Mouse (Mus musculus) ES-E14 (cell line): ENCODE results near the gene Dstn. TPM values are rescaled to one million over a fixed set of nuclear protein-coding genes. Genes with fewer than 3 reads are reported as not detected.

ENCODE experiments used
- DNase-seq: peaks from one replicate; pipeline ENCODE4 v3.0.0-alpha.2; 2013; ENCODE audit warnings: low read depth, low spot score
- H3K27ac ChIP-seq: 2 replicates; pipeline ENCODE4 v1.5.1; 2012; ENCODE audit warnings: low read depth, mild to moderate bottlenecking, low read length, moderate library complexity, mixed read lengths; ENCODE audit not compliant: poor library complexity, insufficient read depth, severe bottlenecking
- H3K36me3 ChIP-seq: 2 replicates; pipeline ENCODE4 v1.6.1; 2012; ENCODE audit warnings: mild to moderate bottlenecking, low read length, moderate library complexity, mixed read lengths; ENCODE audit not compliant: control insufficient read depth, poor library complexity, insufficient read depth, severe bottlenecking
- H3K4me1 ChIP-seq, 2 experiments: fragments of 150-350 bp in 1 of 2; sonication (generic) in 1 of 2; 2 replicates each; pipeline ENCODE4 v1.6.1; 2012; ENCODE audit warnings: low read length in 2 of 2, mild to moderate bottlenecking in 1 of 2, mixed read lengths in 1 of 2; ENCODE audit not compliant: control insufficient read depth in 2 of 2, insufficient read depth in 2 of 2, poor library complexity in 1 of 2
- H3K4me3 ChIP-seq, 2 experiments: fragments of 150-350 bp in 1 of 2; sonication (generic) in 1 of 2; 2 replicates each; pipeline ENCODE4 v1.5.1; 2012; ENCODE audit warnings: low read length in 2 of 2, low read depth in 1 of 2, mild to moderate bottlenecking in 1 of 2, mixed read lengths in 1 of 2; ENCODE audit not compliant: insufficient read depth in 1 of 2, poor library complexity in 1 of 2, severe bottlenecking in 1 of 2
- H3K9ac ChIP-seq: 2 replicates; pipeline ENCODE4 v1.6.1; 2012; ENCODE audit warnings: low read depth, mild to moderate bottlenecking, low read length, mixed read lengths; ENCODE audit not compliant: poor library complexity, insufficient read depth, severe bottlenecking
- H3K9me3 ChIP-seq: fragments of 150-350 bp; sonication (generic); 2 replicates; pipeline ENCODE4 v1.6.1; 2012; ENCODE audit warnings: low read depth, mild to moderate bottlenecking, low read length; ENCODE audit not compliant: control insufficient read depth, insufficient read depth
- CHD2 ChIP-seq: IDR thresholded peaks from 2 replicates; pipeline ENCODE4 v1.6.1; 2014; ENCODE audit warnings: mild to moderate bottlenecking, low read depth, low read length, inconsistent platforms
- HCFC1 ChIP-seq: IDR thresholded peaks from 2 replicates; pipeline ENCODE4 v1.6.1; 2012; ENCODE audit warnings: low read length, inconsistent platforms, borderline replicate concordance; ENCODE audit not compliant: insufficient read depth
- MAFK ChIP-seq: IDR thresholded peaks from 2 replicates; pipeline ENCODE4 v1.6.1; 2014; ENCODE audit warnings: mild to moderate bottlenecking, low read depth, low read length, inconsistent platforms; ENCODE audit not compliant: insufficient read depth
- ZC3H11A ChIP-seq: IDR thresholded peaks from 2 replicates; pipeline ENCODE4 v1.6.1; 2012; ENCODE audit warnings: low read depth, mild to moderate bottlenecking, inconsistent platforms, low read length, borderline replicate concordance
- ZNF384 ChIP-seq: IDR thresholded peaks from 2 replicates; pipeline ENCODE4 v1.6.1; 2012; ENCODE audit warnings: low read depth, low read length, inconsistent platforms
- in situ Hi-C, 2 experiments: fragments of 600-800 bp; cut with MboI; formaldehyde crosslinking; loops; one replicate each; pipeline ENCODE4 v1.15.1; 2025; ENCODE audit warnings: low sequenced_read_pairs in 2 of 2, inconsistent platforms in 1 of 2; ENCODE audit not compliant: unreplicated experiment in 2 of 2
- total RNA-seq: library from RNA; depleted of rRNA; stranded (reverse); fragments of 300-350 nt; gene quantifications from 2 replicates; pipeline ENCODE4 v1.2.3, GENCODE M21; 2012

Gene Dstn
- total RNA-seq, 1 experiment = 391 TPM

DNA sequence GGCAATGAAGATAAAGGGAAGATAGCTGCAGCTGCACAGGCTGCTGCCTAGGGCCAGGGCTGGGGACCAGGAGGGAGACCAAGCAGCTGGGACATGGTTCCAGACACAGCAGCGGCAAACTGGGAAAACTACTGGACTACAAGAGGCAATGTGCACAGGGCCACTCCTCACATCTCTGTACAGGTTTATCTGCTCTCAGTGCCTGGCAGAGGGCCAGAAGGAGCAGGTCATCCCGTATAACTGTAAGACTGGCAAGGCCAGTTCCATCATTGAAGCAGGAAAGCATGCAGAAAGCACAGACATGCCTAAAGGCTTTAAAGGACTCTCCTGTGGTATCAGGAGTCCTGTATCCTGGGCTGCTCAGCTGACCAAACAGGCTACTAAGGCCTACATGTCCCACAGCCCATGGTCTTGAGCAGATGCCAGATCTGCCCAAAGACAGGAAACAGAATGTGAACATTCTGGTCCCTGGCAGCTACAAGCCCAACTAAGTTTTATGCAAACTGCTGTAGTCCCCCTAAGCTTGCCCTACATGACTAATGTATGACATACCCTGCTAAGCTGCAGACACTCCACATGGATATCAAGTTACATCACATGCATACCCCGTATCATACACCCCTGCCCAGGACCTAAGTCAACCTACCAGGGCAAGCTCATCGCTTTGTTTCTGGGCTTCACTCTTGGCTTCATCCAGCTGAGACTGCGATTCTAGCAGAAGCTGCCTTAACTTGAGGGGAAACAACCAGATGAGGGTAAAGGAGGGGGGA lies 36.6 kb downstream of the Dstn start:
- in situ Hi-C loops = no loop called here
- H3K27ac ChIP-seq = no peak overlapping the region
- H3K4me1 ChIP-seq = peaks cover 0 to 6% of the 10 kb centered on the region in 2 experiments; a peak in 2 of 4 replicates
- TF ChIP-seq ZNF384 (no peak), HCFC1 (no peak), MAFK (no peak), CHD2 (no peak), ZC3H11A (no peak)
- no peak for DNase-seq
- H3K36me3 ChIP-seq = peaks cover 79% of the 10 kb centered on the region
- H3K9ac ChIP-seq = no peak overlapping the region
- H3K4me3 ChIP-seq = no peak overlapping the region
- no peaks in the 10 kb centered on the region for H3K9me3 ChIP-seq

DNA sequence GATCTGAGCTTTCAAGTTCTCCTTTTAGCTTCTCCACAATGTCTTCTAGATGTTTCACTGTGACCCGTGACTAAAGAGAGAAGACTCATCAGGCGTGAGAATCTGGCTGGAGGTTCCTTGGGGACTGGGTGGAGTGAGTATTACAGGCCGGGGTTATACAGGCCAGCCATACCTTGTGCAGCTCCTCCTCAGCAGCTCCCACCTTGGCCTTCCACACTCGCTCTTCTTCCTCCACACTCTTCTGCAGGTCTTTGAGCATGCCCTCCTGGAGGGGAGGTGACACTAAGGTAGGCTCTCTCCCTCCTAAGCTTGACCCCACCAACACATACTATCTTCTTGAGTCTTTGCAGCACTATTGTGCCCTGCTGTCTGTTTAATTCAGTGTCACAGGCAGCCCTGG lies 38.8 kb downstream of the Dstn start:
- Histone ChIP-seq H3K4me1 (no peaks in the 10 kb centered on the region), H3K27ac (no peak overlapping the region), H3K9me3 (no peaks in the 10 kb centered on the region), H3K36me3 (peaks cover 70% of the 10 kb centered on the region), H3K9ac (no peak overlapping the region), H3K4me3 (no peak overlapping the region)
- no peak for DNase-seq
- no peak for TF ChIP-seq ZC3H11A
- no peak for TF ChIP-seq MAFK
- no peak for TF ChIP-seq CHD2
- TF ChIP-seq ZNF384 = no peak
- TF ChIP-seq HCFC1 = no peak
- in situ Hi-C loops = no loop called here

DNA sequence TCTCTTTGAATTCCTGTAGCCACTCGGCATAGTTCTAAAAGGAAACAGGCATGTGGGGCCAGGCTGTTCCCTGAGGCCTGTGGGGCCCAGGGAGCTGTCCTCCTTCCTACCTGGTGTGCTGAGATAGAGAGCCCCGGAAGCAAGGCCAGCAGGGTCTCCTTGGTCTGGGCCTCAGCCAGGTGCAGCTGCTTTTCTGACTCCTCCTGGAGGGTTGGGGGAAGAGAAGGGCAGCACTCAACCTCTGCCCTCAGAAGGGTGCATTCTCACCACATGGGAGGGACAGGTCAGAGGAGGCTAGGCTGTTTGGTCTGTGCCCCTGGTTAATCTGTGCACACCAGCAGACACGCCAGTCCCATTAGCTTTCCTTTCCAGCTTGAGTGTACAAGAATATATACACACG lies 39.9 kb downstream of the Dstn start:
- no peak for DNase-seq
- H3K9ac ChIP-seq = no peak overlapping the region
- TF ChIP-seq ZC3H11A = no peak
- no peak for TF ChIP-seq MAFK
- TF ChIP-seq ZNF384 = no peak
- no peak for TF ChIP-seq CHD2
- TF ChIP-seq HCFC1 = no peak
- H3K27ac ChIP-seq = no peak overlapping the region
- peaks cover 62% of the 10 kb centered on the region for H3K36me3 ChIP-seq
- H3K4me3 ChIP-seq = no peak overlapping the region
- H3K4me1 ChIP-seq = no peaks in the 10 kb centered on the region
- no peaks in the 10 kb centered on the region for H3K9me3 ChIP-seq
- in situ Hi-C loops = no loop called here

DNA sequence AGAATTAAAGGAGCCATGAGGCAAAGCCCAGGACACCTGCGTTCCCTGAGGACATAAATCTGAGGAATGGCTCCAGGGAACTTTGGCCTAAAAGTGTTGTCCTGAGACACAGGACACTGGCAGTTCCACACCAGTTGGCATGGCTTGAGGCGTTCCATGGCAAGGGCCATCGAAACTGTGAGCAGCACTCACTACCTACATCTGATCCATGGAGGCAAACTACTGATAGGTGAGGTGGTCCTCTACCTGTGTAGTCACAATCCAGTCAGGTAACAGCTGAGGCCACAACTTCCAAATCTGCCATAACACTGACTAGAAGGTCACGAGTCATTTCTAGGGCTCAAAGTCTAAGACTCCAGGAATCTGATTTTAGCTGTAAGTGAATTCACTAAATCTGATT lies 40.6 kb downstream of the Dstn start:
- no peak overlapping the region for H3K9ac ChIP-seq
- no peak for DNase-seq
- TF ChIP-seq HCFC1 = no peak
- no peak for TF ChIP-seq ZC3H11A
- TF ChIP-seq CHD2 = no peak
- TF ChIP-seq ZNF384 = no peak
- TF ChIP-seq MAFK = no peak
- H3K4me3 ChIP-seq = no peak overlapping the region
- H3K36me3 ChIP-seq = peaks cover 57% of the 10 kb centered on the region
- in situ Hi-C loops = no loop called here
- H3K27ac ChIP-seq = no peak overlapping the region
- H3K4me1 ChIP-seq = no peaks in the 10 kb centered on the region
- H3K9me3 ChIP-seq = no peaks in the 10 kb centered on the region

DNA sequence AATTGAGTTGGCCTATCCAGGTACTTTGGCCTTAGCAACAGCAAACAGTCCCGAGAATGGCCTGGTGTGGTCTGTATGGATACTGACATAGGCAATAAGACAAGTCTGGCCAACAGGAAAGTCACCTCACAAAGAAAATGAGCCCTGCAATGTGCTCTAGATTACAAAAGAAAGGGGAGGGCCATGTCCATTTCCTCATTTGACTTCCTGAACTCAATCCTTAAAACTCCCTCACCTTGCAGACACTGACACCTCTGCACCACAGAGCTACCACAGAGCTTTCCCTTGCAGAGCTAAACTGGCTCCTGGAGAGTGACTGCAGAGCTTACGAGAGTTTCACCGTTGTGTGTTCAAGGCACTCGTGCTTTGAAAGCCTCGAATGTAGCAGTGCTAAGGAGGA lies 47.1 kb downstream of the Dstn start:
- in situ Hi-C loops = no loop called here
- Histone ChIP-seq H3K36me3 (peaks cover 51% of the 10 kb centered on the region), H3K9me3 (no peaks in the 10 kb centered on the region), H3K27ac (no peak overlapping the region), H3K4me3 (no peak overlapping the region), H3K4me1 (no peaks in the 10 kb centered on the region), H3K9ac (no peak overlapping the region)
- no peak for DNase-seq
- TF ChIP-seq ZNF384 (no peak), ZC3H11A (no peak), CHD2 (no peak), MAFK (no peak), HCFC1 (no peak)
